ENCODE assay signal across 11 mouse cellular contexts in genomic region chr12:71433549-71434200, GRCm38 (mm10).
A peak's percentile ranks its signal among the peaks of the same experiment; 100 is the strongest.
DNase-seq lines count a peak whose midpoint lies in the region; ATAC-seq and TF ChIP-seq lines count a peak whose summit lies in the region.
"Had no signal": no experiment of that assay in that cellular context is flagged by ENCODE, and none has a peak within 500 bp of the region (broad histone marks: within the 10 kb centered on the region; RNA-seq: fewer than 3 reads in every experiment).

No protein-coding gene starts in this region.

- H3K4me2 ChIP-seq in midbrain, embryonic 14.5 days (ENCODE audit: low read length): no peak overlapping the region
- H3K4me2 ChIP-seq in embryonic facial prominence, embryonic 11.5 days (ENCODE audit: low read depth, low read length): no peak overlapping the region
- no peak overlapping the region for H3K4me2 ChIP-seq in forebrain, embryonic 16.5 days (ENCODE audit: low read length)
- H3K4me2 ChIP-seq: embryonic facial prominence, embryonic 13.5 days; neural tube, embryonic 12.5 days had no signal

- peak; percentile 27 for DNase-seq in midbrain, embryonic 10.5 days (ENCODE audit: low spot score)
- DNase-seq in midbrain, embryonic 14.5 days: no peak
- peak; percentile 74 for DNase-seq in embryonic facial prominence, embryonic 11.5 days (ENCODE audit: low spot score)
- peak; percentile 52 for DNase-seq in retina, postnatal 1 day
- DNase-seq in urinary bladder, postnatal 10 days (ENCODE audit: low spot score): no peak
- DNase-seq in left cerebral cortex, adult 2 months (ENCODE audit: extremely low spot score in 1 of 2, low spot score in 2 of 2): no peak
- DNase-seq: adrenal gland, postnatal 25 days; thymus, postnatal 25 days had no signal

- no peak overlapping the region for H3K9ac ChIP-seq in midbrain, embryonic 14.5 days (replicated peaks; ENCODE audit: low read length)
- H3K9ac ChIP-seq in embryonic facial prominence, embryonic 11.5 days (replicated peaks; ENCODE audit: low read length): no peak overlapping the region
- no peak overlapping the region for H3K9ac ChIP-seq in forebrain, embryonic 16.5 days (replicated peaks; ENCODE audit: low read depth, low read length)
- H3K9ac ChIP-seq: embryonic facial prominence, embryonic 13.5 days; neural tube, embryonic 12.5 days had no signal

- no peak for TF ChIP-seq CTCF in left cerebral cortex, adult 2 months (IDR thresholded peaks at IDR 0.05)

- intact Hi-C loops in left cerebral cortex, adult 2 months (cut with DNase I): no loop called here

- no peak overlapping the region for H3K4me3 ChIP-seq in midbrain, embryonic 10.5 days
- H3K4me3 ChIP-seq in midbrain, embryonic 14.5 days (replicated peaks; ENCODE audit: low read depth, low read length): no peak overlapping the region
- no peak overlapping the region for H3K4me3 ChIP-seq in embryonic facial prominence, embryonic 11.5 days (ENCODE audit: low read depth, low read length)
- H3K4me3 ChIP-seq in forebrain, embryonic 16.5 days (replicated peaks; ENCODE audit: low read length): no peak overlapping the region
- no peak overlapping the region for H3K4me3 ChIP-seq in left cerebral cortex, adult 2 months
- H3K4me3 ChIP-seq: embryonic facial prominence, embryonic 13.5 days; neural tube, embryonic 12.5 days had no signal

- H3K27ac ChIP-seq in midbrain, embryonic 10.5 days (replicated peaks): peak overlapping the region; percentile 39; the same call in 1 of the 2 replicates
- no peak overlapping the region for H3K27ac ChIP-seq in midbrain, embryonic 14.5 days (replicated peaks; ENCODE audit: low read depth, low read length)
- H3K27ac ChIP-seq in embryonic facial prominence, embryonic 11.5 days (replicated peaks; ENCODE audit: low read depth, low read length): peak overlapping the region; percentile 10; the same call in 1 of the 2 replicates
- no peak overlapping the region for H3K27ac ChIP-seq in forebrain, embryonic 16.5 days (ENCODE audit: low read length)
- no peak overlapping the region for H3K27ac ChIP-seq in left cerebral cortex, adult 2 months
- H3K27ac ChIP-seq: embryonic facial prominence, embryonic 13.5 days; neural tube, embryonic 12.5 days had no signal

- no peak for ATAC-seq in midbrain, embryonic 14.5 days (ENCODE audit: low FRiP score, low TSS enrichment)
- ATAC-seq in embryonic facial prominence, embryonic 11.5 days (replicated peaks; ENCODE audit: insufficient number of reproducible peaks, low FRiP score, low TSS enrichment, low read depth): peak; percentile 58
- peak; percentile 64; the same call in 1 of the 2 replicates for ATAC-seq in forebrain, embryonic 16.5 days

- H3K27me3 ChIP-seq in midbrain, embryonic 10.5 days (ENCODE audit: low read depth, poor library complexity, severe bottlenecking): peaks cover 32% of the 10 kb centered on the region
- no peaks in the 10 kb centered on the region for H3K27me3 ChIP-seq in midbrain, embryonic 14.5 days (ENCODE audit: control insufficient read depth, insufficient read depth, low read length)
- no peaks in the 10 kb centered on the region for H3K27me3 ChIP-seq in embryonic facial prominence, embryonic 11.5 days (ENCODE audit: control insufficient read depth, insufficient read depth, low read length)
- H3K27me3 ChIP-seq in forebrain, embryonic 16.5 days (replicated peaks; ENCODE audit: control insufficient read depth, insufficient read depth, low read length): no peaks in the 10 kb centered on the region
- H3K27me3 ChIP-seq: embryonic facial prominence, embryonic 13.5 days; neural tube, embryonic 12.5 days had no signal

- no peaks in the 10 kb centered on the region for H3K9me3 ChIP-seq in midbrain, embryonic 10.5 days (replicated peaks)
- H3K9me3 ChIP-seq in midbrain, embryonic 14.5 days (ENCODE audit: control insufficient read depth, low read length): no peaks in the 10 kb centered on the region
- H3K9me3 ChIP-seq in embryonic facial prominence, embryonic 11.5 days (replicated peaks; ENCODE audit: control insufficient read depth, low read length): no peaks in the 10 kb centered on the region
- no peaks in the 10 kb centered on the region for H3K9me3 ChIP-seq in forebrain, embryonic 16.5 days (ENCODE audit: control insufficient read depth, low read length)
- H3K9me3 ChIP-seq: embryonic facial prominence, embryonic 13.5 days; neural tube, embryonic 12.5 days had no signal

- H3K4me1 ChIP-seq in midbrain, embryonic 10.5 days: peaks cover 43% of the 10 kb centered on the region
- H3K4me1 ChIP-seq in midbrain, embryonic 14.5 days (ENCODE audit: control insufficient read depth, insufficient read depth, low read length): peaks cover 11% of the 10 kb centered on the region; the same call in 1 of the 2 replicates
- peaks cover 12% of the 10 kb centered on the region for H3K4me1 ChIP-seq in embryonic facial prominence, embryonic 11.5 days (ENCODE audit: control insufficient read depth, insufficient read depth, low read length)
- H3K4me1 ChIP-seq in forebrain, embryonic 16.5 days (replicated peaks; ENCODE audit: control insufficient read depth, insufficient read depth, low read length): peaks cover 20% of the 10 kb centered on the region

- H3K36me3 ChIP-seq in midbrain, embryonic 10.5 days: no peaks in the 10 kb centered on the region
- no peaks in the 10 kb centered on the region for H3K36me3 ChIP-seq in midbrain, embryonic 14.5 days (ENCODE audit: control insufficient read depth, insufficient read depth, low read length)
- H3K36me3 ChIP-seq in embryonic facial prominence, embryonic 11.5 days (replicated peaks; ENCODE audit: control insufficient read depth, insufficient read depth, low read depth, low read length): no peaks in the 10 kb centered on the region
- no peaks in the 10 kb centered on the region for H3K36me3 ChIP-seq in forebrain, embryonic 16.5 days (ENCODE audit: control insufficient read depth, insufficient read depth)
- H3K36me3 ChIP-seq: embryonic facial prominence, embryonic 13.5 days; neural tube, embryonic 12.5 days had no signal

- 28% methylated on average over 9 of the region's 9 CpGs for WGBS in midbrain, embryonic 10.5 days
- WGBS in midbrain, embryonic 14.5 days: 35% methylated on average over 9 of the region's 9 CpGs
- WGBS in embryonic facial prominence, embryonic 11.5 days: 12% methylated on average over 9 of the region's 9 CpGs
- WGBS in forebrain, embryonic 16.5 days: 37% methylated on average over 9 of the region's 9 CpGs

Comparison
In these comparisons a context has a peak if more than half of its experiments do, and no peak if none do; other contexts are left out.
1. DNase-seq: peak in midbrain, embryonic 10.5 days (single experiment), embryonic facial prominence, embryonic 11.5 days (single experiment) and retina, postnatal 1 day (single experiment); none in midbrain, embryonic 14.5 days (single experiment), urinary bladder, postnatal 10 days (single experiment) and left cerebral cortex, adult 2 months (0 of 2).
2. H3K27ac ChIP-seq: peak in midbrain, embryonic 10.5 days (single experiment) and embryonic facial prominence, embryonic 11.5 days (single experiment); none in midbrain, embryonic 14.5 days (single experiment), forebrain, embryonic 16.5 days (single experiment) and left cerebral cortex, adult 2 months (single experiment).